Mouse (Mus musculus): ENCODE measurements at regions not wholly inside any gene's neighbourhood (a gene's known extent, or its start where the extent isn't known, plus 50 kb on each side); places are given as distances from the start of the nearest gene placed in this dataset.

DNA sequence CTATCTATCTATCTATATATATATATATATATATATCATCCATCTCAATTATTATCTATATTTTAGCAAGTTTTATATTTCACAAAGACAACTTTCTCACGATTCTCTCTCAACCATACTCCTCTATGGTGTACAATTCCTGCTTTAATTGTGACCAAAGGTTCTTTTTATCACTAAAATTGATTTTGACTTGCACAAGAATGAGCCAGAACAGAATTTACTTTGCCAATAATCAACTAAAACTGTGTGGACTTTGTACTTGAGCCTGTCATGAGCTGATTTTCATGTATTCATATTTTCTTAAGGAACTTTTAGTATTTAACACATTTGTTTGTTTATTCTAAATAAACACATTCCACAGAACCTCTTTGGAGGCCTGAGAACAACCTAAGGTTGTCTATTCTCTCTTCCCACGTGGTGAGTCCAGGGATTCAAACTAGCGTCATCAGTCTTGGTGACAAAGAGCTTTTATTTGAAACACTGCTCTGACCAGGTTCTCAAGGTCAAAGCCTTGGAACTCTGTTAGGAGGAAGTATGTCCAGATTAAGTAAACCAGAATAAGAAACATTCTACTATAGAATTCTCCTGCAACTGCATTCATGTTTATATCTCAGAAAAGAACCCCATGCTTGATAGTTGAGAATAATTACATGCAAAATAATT, 207.7 kb downstream of the Gm11146 start:
- DNase-seq, result no peak

DNA sequence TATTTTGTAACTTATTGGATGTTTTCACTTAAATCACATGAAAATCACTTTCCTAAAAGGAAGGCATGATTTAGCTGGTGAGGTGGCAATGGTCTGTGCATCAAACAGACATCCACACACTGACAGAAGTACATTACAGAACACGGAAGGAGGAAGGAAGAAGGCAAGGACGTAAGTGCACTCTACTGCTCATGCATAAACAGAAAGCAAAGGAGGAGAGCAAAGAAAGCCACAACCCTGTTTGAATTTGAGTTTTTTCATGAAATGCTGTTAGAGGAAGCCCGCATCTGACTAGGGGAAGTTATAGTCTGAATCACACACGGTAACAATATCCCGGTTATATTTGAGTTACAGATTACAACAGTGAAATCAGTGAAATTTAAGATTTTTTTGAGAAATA, 208.4 kb downstream of the Gm11146 start:
- DNase-seq, result no peak

DNA sequence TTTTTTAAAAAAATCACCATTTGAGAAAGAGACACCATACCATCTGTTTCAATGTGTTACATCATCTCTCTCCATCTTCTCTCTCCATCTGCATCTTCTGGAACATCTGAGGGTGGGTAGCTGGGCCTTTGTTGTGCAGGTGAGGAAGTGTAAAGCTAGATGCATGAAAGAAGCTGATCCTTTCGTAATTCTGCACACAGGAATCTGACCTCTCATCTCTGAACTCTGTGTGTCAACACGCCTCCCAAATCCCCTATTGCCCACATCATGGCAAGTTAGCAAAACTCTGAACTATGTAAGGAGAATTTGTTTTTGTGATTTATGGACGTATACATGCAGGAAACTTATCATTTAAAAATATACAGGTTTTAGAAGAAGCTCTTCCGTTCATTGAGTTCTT, 209.7 kb downstream of the Gm11146 start:
- DNase-seq, result no peak

DNA sequence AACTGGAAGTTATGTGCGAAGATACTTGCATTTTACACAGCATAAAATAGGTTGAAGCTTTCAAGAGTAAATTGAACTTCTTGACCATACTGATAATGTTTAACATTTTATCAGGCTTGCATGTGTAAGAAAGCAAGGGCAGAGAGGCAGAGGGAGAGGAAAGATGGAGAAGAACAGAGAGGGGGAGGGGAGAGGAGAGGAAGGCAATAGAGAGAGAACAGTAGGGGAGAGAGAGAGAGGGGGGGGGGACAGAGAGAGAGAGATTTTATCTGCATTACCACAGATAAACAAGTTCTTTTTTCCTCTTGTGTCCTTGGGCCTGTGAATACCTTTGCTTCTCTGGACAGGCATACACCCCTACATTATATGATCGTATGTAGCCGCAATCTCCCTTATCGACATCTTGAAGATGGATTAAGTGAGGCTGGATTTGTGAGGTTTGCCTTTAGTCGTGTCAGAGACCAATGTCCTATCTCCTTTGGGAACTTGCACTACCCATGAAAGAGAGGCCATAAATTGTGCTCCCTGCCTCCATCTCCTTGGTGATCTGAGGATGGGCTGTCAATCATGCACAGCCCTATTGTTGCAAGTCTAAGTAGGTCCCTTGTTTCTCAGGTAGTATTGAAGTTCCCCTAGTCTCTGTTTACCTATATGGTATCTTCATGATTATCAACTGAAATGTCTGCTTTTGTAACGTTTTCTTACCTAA, 217.7 kb downstream of the Gm11146 start:
- no peak for DNase-seq

DNA sequence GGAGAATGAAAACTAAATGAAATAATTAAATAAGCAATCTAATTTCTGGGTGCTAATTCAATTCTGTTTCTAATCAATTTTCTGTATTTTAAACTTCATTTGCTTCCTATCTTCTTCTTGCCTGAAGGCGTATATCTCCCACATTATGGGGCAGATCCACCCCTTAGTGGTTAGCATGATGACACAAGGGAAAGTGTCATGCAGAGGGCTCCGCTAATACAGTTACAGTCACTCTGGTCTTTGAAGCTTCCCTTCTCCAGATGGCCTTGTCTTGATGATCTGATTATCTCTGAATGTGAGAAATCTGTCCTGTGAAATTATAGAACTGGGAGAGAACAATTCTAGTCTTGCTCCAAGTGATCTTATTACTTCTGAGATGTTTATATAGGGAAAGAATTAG, 219.1 kb downstream of the Gm11146 start:
- no peak for DNase-seq

DNA sequence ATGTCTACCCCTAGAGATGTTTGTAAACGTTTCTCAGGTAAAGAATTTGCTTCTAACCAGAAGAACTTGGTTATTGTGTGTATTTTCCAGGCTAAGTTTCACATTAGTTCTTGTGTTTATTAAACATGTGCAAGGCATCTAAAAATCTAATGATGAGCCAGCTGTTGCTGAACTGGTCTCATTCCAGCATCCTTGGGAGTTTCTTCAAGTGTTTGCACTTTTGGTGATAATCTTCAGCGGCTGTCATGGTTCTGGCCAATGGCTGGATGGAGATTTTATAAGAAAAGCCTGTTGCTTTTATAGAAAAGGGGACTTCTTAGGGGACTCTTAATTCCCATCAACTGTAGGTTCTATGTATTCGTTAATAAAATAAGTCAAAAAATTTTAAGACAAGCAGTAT, 229.1 kb downstream of the Gm11146 start:
- no peak for DNase-seq

DNA sequence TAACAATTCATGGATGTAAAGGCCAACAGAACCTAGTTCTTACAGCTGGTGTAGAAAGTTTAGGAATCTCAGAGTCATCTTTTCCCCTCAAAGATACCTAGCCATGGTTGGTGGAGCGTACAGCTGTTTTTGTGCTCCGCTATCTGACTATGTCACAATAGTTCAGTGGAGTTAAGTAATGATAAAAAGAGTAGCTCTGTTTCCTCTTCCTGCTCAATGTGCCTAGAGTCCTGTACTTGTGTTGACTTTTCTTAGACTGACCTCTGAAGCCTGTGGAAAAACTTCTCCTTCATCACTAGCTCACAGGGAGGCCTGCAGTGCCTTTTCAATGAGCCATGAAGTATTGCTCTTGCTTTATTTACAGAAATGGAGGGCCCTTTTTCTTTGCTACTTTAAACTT, 232.1 kb downstream of the Gm11146 start:
- no peak for DNase-seq

DNA sequence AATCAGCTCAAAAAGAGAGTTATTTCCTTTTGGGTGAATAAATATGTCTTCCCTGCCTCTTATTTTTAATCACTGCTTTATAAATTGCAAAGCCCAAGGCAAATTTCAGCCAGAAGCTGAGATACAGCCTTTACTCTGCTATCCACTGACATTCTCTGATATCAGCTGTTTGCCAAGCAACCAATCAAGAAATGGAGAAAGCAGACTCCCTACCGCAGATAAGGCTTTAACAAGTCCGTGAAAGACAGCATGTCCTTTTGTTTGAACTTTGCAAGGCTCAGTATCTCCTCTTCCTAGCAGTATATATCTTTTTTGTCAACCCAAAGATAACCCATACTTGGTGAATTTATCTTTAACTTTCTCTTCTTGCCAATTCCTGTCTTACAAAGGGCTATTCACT, 236.6 kb downstream of the Gm11146 start:
- DNase-seq, result no peak

DNA sequence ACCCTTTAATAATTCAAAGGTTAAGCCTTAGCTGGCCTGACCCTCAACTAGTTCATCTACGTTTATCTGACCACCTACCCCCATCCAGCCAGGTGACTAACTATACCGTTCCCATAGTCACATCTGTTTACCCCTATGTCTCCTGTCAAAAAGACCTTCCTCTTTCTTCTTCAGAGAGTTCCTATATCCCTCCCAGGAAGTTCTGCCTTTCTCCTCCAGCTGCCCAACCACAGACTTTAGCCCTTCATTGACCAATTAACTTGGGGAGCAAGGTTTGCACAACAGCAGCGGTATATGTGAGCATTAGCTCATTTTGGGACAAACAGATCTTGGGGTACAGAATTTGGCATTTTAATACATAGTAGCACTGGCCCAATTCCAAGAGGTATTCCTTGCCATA, 237.5 kb downstream of the Gm11146 start:
- no peak for DNase-seq

DNA sequence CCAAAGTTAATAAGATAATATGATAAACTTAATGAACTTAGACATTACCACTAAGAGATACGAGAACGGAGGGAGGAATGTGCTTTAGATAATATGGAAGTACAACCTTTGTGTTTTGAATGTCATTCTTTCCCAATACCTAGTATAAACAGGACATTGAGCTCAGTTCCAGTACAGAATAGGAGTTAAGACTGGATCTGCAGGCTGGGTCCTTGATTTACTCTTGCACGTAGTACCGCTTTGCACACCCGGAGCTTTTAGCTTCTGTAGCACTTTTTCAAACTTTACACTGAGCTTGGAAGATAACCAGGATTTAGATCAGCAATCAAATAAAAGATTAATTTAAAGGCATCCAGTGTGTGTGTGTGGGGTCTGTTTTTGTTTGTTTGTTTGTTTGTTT, 242.7 kb downstream of the Gm11146 start:
- DNase-seq, result no peak

DNA sequence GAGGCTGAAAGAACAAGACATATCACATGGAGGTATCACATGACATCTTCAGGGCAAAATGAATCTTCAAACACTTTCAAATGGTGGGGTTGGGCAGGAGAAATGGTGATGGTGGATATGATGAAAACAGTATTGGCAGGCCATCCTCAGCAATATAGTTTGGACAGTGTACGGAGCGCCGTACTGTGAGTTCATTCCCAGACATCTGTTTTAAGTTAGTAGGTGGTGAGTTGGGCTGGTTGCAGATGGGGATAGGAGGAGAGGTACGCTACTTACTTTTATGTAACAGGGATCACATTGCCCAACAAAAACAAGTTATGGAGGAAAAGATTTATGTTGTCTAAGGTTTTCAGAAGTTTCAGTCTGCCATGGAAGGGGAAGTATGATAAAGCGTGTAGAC, 246.6 kb downstream of the Gm11146 start:
- DNase-seq, result no peak

DNA sequence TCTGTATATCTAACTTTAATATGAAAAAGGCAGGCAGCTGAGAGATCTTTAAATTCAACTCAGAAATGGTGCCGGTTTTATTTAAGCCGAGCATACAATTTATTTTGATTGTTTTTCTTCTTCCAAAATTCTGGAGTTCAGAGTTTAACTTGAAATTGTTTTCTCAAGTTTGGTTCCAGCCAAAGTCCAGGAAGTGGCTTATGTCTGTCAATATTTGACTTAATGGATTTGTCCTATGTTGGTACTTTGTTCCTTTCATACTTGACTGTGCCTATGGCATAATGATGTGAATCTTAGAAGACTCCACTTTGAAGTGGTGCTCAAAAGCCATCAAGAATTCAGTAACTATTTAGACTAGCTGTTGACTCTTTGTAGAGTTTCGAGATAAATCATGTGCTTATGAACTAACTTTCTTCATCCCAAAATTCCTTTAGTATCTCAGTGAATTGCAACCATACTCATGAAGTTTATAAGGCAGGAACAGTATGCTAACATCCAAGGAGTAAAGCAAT, 247.6 kb downstream of the Gm11146 start:
- DNase-seq, result no peak

DNA sequence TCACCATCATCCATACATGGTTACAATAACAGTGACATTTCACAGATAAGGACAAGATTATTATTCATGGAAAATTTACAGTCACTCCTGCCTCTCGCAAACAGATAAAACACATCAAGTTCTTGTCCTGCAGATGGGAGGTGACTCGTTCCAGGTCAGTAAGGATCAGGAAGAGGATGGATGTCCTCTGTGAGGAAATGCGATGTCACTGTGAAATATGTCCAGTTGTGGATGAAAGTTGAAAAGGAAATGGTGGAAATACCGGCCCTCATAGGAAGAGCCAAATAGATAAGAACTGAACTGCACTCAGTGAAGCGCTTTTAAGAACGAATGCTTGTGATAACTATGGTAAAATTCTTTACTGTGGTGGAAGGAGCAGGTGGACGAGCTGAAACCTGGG, 255.8 kb downstream of the Gm11146 start:
- no peak for DNase-seq

DNA sequence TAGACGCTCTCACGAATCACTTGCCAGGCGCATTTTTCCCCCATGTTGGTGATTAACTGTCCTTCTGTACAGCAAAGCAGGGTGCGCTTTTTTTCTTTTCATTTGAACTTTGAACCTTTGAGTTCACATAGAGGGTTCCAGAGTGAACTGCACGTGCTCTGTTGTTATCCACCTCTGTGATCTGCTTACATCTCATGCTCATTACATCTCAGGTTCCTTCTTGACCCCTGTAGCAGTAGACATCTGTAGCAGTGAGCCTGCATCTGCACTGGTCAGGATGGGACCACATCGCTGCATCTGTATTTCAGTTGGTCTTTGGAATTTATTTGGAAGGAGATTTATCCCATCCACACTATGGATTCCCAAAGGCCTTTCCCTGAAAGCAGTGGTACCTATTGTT, 269.6 kb downstream of the Gm11146 start:
- DNase-seq, result no peak

DNA sequence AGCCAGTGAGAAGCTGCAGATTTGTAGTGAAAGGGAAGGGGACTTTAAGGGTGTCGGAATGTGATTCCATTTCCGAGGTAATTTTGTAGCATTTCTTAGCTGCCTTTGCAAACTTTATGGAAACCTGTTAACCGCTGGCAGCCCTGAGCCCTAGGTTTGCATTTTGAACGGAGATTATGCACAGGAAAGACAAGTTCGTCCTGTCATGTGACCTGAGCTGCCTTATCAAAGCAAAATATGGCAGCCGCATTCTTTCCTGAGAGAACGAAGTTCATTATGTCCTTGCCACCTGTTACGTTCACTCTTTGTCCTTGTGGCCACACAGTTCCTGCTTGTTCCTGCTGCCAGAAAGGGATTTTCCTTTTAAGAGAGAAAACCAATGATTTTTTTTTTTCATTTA, 270.9 kb downstream of the Gm11146 start:
- no peak for DNase-seq

DNA sequence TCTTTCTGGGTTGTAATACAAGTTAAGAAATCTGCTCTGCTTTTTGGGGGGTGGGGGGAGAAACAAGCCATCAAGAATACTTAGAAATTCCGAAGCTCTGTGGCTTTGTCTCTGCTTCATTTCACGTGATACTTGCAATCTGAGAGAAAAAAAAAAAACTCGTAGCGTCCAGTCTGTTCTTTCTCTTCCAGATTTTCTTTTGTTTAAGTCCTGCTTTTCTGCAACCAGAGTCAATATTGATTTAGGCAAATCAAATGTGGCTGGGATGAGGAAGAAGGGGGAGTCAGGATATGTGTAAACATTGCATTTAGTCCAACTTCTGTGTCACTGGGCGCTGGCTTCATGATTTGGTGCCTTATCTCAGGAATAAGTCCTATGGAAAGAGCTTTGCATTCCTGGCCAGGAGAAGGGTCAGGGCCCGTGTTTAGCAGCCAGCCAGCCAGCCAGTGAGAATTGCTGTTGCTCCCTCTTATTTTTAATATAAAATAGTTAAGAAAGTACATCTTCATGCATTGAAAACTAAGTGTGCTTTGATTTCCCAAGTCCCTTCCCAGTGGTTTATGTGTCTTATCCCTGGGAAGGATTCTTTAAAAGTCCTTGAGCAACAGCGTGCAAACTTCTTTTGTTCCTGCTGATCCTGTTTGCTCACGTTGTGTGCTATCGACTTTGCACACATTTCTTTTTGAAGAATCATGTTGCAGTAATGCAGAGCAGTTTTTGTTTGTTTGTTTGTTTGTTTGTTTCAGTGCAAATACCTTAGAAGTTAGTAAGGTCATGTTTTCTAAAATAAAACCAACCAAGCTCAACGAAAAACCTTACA, 272.0 kb downstream of the Gm11146 start:
- DNase-seq, result no peak

DNA sequence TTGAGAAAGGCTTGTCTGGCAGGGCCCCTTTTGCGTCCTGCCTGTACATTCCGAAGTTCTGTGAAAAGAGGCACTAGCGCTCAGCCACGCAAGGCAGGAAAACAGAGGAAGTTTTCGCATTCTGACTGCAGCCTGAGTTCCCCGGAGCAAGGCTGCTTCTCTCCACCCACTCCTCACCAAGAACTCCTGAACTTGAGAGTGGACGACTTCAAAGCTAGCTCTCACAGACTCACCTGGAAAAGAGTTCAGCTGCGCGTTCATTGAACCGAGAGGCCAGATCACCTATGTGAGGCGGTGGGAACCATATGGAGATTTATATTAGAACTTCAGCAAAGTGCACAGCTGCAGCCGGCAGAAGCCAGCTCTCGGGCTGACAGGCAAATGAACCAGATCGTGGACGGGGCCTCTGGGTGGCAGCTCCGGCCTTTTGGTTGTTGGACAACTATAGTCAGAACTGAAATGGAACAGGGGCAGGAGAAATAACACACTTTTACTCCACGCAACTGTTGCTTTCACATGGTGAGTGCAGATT, 272.7 kb downstream of the Gm11146 start:
- peak; percentile 36 for DNase-seq

DNA sequence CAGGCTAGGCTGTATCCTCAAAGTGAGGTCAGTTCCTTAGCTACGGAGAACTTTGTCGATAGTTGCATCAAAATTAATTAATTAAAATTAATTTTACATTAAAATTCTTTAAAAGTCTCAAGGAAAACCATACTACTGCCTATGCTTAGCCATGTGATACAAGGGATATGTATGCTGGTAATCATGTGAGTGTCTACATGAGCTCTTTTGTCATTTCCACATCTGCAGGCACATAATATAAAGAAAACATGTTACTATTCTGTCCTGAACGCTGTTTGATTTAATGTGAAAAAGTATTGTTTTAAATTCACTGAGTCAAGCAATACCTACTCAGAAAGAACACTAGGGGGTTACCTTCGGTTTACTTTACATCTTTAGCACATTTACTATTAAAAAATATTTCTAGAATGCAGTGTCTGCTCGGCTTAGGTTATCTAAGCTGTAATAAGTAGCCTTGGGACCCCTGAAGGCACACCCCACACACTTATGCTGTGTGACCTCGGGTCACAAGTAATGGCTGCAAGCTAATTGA, 273.2 kb downstream of the Gm11146 start:
- no peak for DNase-seq

DNA sequence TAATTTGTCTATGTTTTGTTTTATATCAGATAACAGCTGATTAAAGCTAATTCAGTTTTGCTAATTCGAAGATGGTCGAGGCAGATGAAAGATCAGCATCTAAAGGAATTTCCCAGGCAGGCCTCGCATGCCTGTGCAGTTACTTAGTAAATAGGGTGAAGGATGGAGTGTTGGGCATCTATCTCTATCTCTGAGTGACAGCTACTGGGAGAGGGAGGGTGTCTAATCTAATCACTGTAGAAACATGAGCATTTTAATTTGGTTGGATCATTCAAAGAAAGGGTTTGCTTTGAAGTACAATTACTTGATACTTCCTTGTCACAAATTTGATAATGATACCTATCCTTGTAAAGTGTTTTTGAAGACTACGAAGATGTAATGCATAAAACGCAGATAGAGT, 273.8 kb downstream of the Gm11146 start:
- DNase-seq, result no peak

DNA sequence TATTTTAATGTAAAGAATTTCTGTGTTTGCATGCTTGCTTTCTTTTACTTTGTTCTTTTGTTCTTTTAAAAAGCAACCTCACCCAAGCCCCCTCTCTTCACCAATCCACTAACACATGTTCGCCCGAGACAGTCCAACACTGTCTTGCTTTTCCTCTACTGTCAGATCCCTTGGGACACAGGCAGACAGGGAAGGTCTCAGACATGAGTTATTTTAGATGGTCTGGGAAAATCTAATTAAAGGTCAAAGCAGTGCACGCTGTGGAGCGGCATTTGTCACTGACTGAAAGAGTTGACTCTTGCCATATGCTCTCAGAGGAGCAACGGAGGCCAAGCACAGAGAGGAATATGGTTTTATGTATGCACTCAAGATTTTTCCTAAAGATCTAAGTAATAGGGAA, 279.6 kb downstream of the Gm11146 start:
- no peak for DNase-seq

DNA sequence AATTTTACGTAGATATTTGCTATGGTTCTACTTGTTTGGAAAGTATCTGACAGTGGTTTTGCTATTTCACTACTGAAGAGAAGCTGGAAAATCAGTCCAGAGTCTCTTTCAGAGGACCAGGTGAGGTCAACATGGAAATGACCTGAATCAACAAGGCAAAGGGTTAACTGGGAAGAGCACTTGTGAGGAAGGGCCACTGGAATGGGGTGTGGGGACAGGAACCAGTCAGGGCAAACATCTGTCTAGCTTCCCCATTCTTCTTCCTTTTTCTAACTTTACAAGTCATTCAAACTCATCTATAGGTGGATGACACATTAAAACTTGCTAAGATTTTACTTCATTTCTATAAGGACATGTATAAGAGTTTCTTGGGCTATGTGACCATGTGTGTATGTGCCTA, 283.7 kb downstream of the Gm11146 start:
- no peak for DNase-seq

DNA sequence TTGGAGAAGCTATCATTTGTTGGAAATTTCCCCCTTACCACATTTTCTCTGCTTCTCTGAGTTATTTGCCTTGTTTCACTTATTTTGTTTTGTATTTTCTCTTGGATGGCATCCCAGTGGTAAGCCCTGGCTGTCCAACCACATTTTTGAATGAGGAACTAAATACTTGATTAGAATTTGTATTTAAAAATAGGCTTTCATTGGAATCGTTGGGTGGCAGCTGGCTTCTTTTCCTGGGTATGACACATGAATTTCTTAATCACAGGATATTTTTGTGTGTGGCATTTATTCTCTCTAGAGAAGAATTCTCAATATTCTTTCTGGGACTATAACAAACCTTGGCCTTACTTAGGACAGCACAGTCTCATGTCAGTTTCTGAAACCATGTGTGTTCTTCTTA, 286.5 kb downstream of the Gm11146 start:
- no peak for DNase-seq

DNA sequence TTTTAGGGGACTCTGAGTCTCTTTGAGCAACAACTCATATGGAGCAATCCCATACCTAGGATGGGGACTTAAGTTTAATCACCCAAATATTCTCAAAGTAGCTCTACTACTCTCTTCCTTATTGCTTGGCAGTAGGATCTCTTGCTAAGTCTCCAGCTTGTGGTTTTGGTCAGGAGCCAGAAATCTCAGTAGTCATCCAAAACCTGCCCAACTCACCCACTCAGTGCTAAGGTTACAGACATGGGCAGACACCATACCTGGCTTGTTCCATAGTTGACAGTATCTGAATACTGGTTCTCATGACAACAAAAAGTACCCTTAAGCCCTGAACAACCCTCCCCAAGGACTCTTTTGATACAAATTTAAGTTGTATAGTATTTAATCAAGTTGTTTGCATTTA, 288.7 kb downstream of the Gm11146 start:
- no peak for DNase-seq

Measured in right cerebral cortex, postnatal 25 days (tissue).